In genomic region chr1:87673822-87674604, GRCm38 (mm10) we compare ENCODE assay signal across 21 mouse cellular contexts. TPM values are rescaled to one million over a fixed set of nuclear protein-coding genes. Genes with fewer than 3 reads are reported as not detected.
DNase-seq lines count a peak whose midpoint lies in the region; TF ChIP-seq lines count a peak whose summit lies in the region.
"Had no signal": no experiment of that assay in that cellular context is flagged by ENCODE, and none has a peak within 500 bp of the region (broad histone marks: within the 10 kb centered on the region; RNA-seq: fewer than 3 reads in every experiment).

No protein-coding gene starts in this region.

- H3K4me3 ChIP-seq in ES-Bruce4 (ENCODE audit: low read depth, low read length) = peak overlapping the region; percentile 29; the same call in 1 of the 2 replicates
- H3K4me3 ChIP-seq in ES-E14 (ENCODE audit: insufficient read depth in 1 of 2, low read depth in 1 of 2, low read length in 2 of 2, poor library complexity in 1 of 2, severe bottlenecking in 1 of 2) = peak overlapping the region; percentile 8 to 49; a peak in 3 of 4 replicates
- H3K4me3 ChIP-seq in gastrocnemius, adult 2 months = no peak overlapping the region
- H3K4me3 ChIP-seq: embryonic facial prominence, embryonic 10.5 days; embryonic facial prominence, embryonic 12.5 days; forebrain, embryonic 13.5 days; forebrain, embryonic 15.5 days had no signal

- no peaks in the 10 kb centered on the region for H3K9me3 ChIP-seq in ES-Bruce4 (replicated peaks; ENCODE audit: control insufficient read depth, insufficient read depth, low read length, poor library complexity, severe bottlenecking)
- H3K9me3 ChIP-seq in ES-E14 (ENCODE audit: control insufficient read depth, insufficient read depth, low read depth, low read length) = no peaks in the 10 kb centered on the region
- H3K9me3 ChIP-seq: embryonic facial prominence, embryonic 10.5 days; embryonic facial prominence, embryonic 12.5 days; forebrain, embryonic 13.5 days; forebrain, embryonic 15.5 days had no signal

- intact Hi-C loops in gastrocnemius, adult 2 months (cut with DNase I) = no loop called here

- peak; percentile 87 for TF ChIP-seq EP300 in ES-Bruce4 (IDR thresholded peaks at IDR 0.05; ENCODE audit: insufficient read depth, low read depth, low read length)

- peaks cover 7% of the 10 kb centered on the region for H3K4me1 ChIP-seq in ES-Bruce4 (ENCODE audit: control insufficient read depth, insufficient read depth, low read length)
- H3K4me1 ChIP-seq in ES-E14 (ENCODE audit: control insufficient read depth in 2 of 2, insufficient read depth in 2 of 2, low read length in 2 of 2, poor library complexity in 1 of 2) = peaks cover 13 to 22% of the 10 kb centered on the region in 2 experiments
- H3K4me1 ChIP-seq: embryonic facial prominence, embryonic 10.5 days; embryonic facial prominence, embryonic 12.5 days; forebrain, embryonic 13.5 days; forebrain, embryonic 15.5 days had no signal

- TF ChIP-seq CTCF in ES-Bruce4 (IDR thresholded peaks at IDR 0.05; ENCODE audit: low read depth, low read length) = no peak
- no peak for TF ChIP-seq CTCF in gastrocnemius, adult 2 months (IDR thresholded peaks at IDR 0.05)

- peak overlapping the region; percentile 53 for H3K9ac ChIP-seq in ES-Bruce4 (ENCODE audit: low read depth, poor library complexity, severe bottlenecking)
- no peak overlapping the region for H3K9ac ChIP-seq in ES-E14 (ENCODE audit: insufficient read depth, low read depth, low read length, poor library complexity, severe bottlenecking)
- H3K9ac ChIP-seq: embryonic facial prominence, embryonic 12.5 days; forebrain, embryonic 13.5 days; forebrain, embryonic 15.5 days; forebrain, postnatal 0 days had no signal

- in situ Hi-C loops in ES-E14 (cut with MboI; ENCODE audit: low sequenced_read_pairs in 2 of 2, unreplicated experiment in 2 of 2) = no loop called here

- H3K27ac ChIP-seq in ES-Bruce4 (ENCODE audit: insufficient read depth, low read length) (peak overlapping the region; percentile 86), ES-E14 (ENCODE audit: insufficient read depth, low read depth, low read length, poor library complexity, severe bottlenecking) (peak overlapping the region; percentile 77)
- H3K27ac ChIP-seq in gastrocnemius, adult 2 months = no peak overlapping the region
- H3K27ac ChIP-seq: embryonic facial prominence, embryonic 10.5 days; embryonic facial prominence, embryonic 12.5 days; forebrain, embryonic 13.5 days; forebrain, embryonic 15.5 days had no signal

- no peaks in the 10 kb centered on the region for H3K27me3 ChIP-seq in ES-Bruce4 (ENCODE audit: control insufficient read depth, insufficient read depth, low read length, poor library complexity, severe bottlenecking)
- H3K27me3 ChIP-seq: embryonic facial prominence, embryonic 12.5 days; forebrain, embryonic 13.5 days; forebrain, embryonic 15.5 days had no signal

- peak; percentile 35 for DNase-seq in ES-E14 (ENCODE audit: low read depth, low spot score)
- peak; percentile 89 for DNase-seq in ZHBTc4 (ENCODE audit: low read depth, low spot score)
- no peak for DNase-seq in kidney, adult 18-20 months
- DNase-seq in adrenal gland, adult 8-10 months = no peak
- DNase-seq in kidney, adult 8-10 months = no peak
- DNase-seq in gastrocnemius, adult 2 months = no peak
- DNase-seq: adrenal gland, adult 2 months; adrenal gland, postnatal 14 days; cerebellum, adult 11 months; cerebellum, adult 18-20 months; cerebellum, adult 8-10 months; cerebellum, adult 9-11 months; cerebellum, postnatal 14 days; cerebellum, postnatal 36 days; embryo, embryonic 11 days; forebrain, postnatal 0 days had no signal

- TF ChIP-seq POLR2A in ES-Bruce4 (IDR thresholded peaks at IDR 0.05; ENCODE audit: insufficient read depth, low read length) = no peak

- H3K36me3 ChIP-seq in ES-Bruce4 (ENCODE audit: control insufficient read depth, insufficient read depth, low read length, poor library complexity, severe bottlenecking) (peaks cover 2% of the 10 kb centered on the region; the same call in 1 of the 2 replicates), ES-E14 (ENCODE audit: control insufficient read depth, insufficient read depth, low read length, poor library complexity, severe bottlenecking) (peaks cover 15% of the 10 kb centered on the region; the same call in 1 of the 2 replicates)
- H3K36me3 ChIP-seq: embryonic facial prominence, embryonic 10.5 days; embryonic facial prominence, embryonic 12.5 days; forebrain, embryonic 15.5 days had no signal

TF ChIP-seq in ES-E14, 5 proteins besides CTCF, POLR2A, EP300 and RAD21:
- TF ChIP-seq CHD2 (IDR thresholded peaks at IDR 0.05; ENCODE audit: low read depth, low read length) (peak; percentile 57; the same call in 1 of the 2 replicates), ZNF384 (IDR thresholded peaks at IDR 0.05; ENCODE audit: low read depth, low read length) (no peak)

RNA-seq across cellular contexts. Expression of gene Inpp5d, which starts 53.9 kb away (rescaled TPM):
- polyA plus RNA-seq in ES-Bruce4 (2011; ENCODE audit: insufficient read depth, insufficient read length, low read depth, missing spikeins) = 15.7 and 16.8 TPM in 2 replicates
- 39.5 and 52.4 TPM in 2 replicates for total RNA-seq in ES-E14 (2012; rRNA removed)
- 10 to 100 TPM; 16.8 to 37.9 (median 21.4) TPM for total RNA-seq in adrenal gland, adult 8-10 months (2022)
- 1 to 10 TPM; 3.8 to 4.2 TPM for total RNA-seq in gastrocnemius, adult 2 months (2021)

Comparison
In these comparisons a context has a peak if more than half of its experiments do, and no peak if none do; other contexts are left out.
1. DNase-seq: peak in ES-E14 (single experiment) and ZHBTc4 (single experiment); none in kidney, adult 18-20 months (single experiment), adrenal gland, adult 8-10 months (single experiment), kidney, adult 8-10 months (0 of 2) and gastrocnemius, adult 2 months (single experiment).